Mouse (Mus musculus): Measurements from ENCODE around the gene Robo3. TPM values are rescaled to one million over a fixed set of nuclear protein-coding genes. Genes with fewer than 3 reads are reported as not detected.

Robo3 gene
- not detected for total RNA-seq (2021)
- long read RNA-seq, experiment 1 = 0 reads
- long read RNA-seq, experiment 2 = 0 reads

GRCm38 (mm10) chr9:37432720-37433421 is at the start of gene Robo3:
Robo3 (minus strand) TSS chr9:37433246.
- TF ChIP-seq CTCF (IDR thresholded peaks at IDR 0.05) = no peak
- Histone ChIP-seq H3K4me3 (peak within 1 kb of the TSS; percentile 56), H3K27ac (no peak within 1 kb of the TSS)
- intact Hi-C loops (cut with DNase I) = no loop called here
- DNase-seq = no peak

- DNase-seq = no peak
- intact Hi-C loops (cut with DNase I) = no loop called here
- TF ChIP-seq CTCF (IDR thresholded peaks at IDR 0.05) = no peak
- Histone ChIP-seq H3K4me3 (no peak overlapping the region), H3K27ac (no peak overlapping the region)
These were observed 41.9 kb upstream of the Robo3 start for GRCm38 (mm10) chr9:37474923-37475322.

GRCm38 (mm10) chr9:37473611-37474125 is 40.6 kb upstream of the Robo3 start:
- TF ChIP-seq CTCF (IDR thresholded peaks at IDR 0.05) = no peak
- DNase-seq = no peak
- Histone ChIP-seq H3K4me3 (no peak overlapping the region), H3K27ac (no peak overlapping the region)
- intact Hi-C loops (cut with DNase I) = no loop called here

GRCm38 (mm10) chr9:37462764-37463163 is 29.7 kb upstream of the Robo3 start:
- intact Hi-C loops (cut with DNase I) = loop anchor here (1.0 kb wide), 1 partner anchor 154 kb away; no protein-coding TSS in a partner anchor
- DNase-seq = peak; percentile 29

DNA sequence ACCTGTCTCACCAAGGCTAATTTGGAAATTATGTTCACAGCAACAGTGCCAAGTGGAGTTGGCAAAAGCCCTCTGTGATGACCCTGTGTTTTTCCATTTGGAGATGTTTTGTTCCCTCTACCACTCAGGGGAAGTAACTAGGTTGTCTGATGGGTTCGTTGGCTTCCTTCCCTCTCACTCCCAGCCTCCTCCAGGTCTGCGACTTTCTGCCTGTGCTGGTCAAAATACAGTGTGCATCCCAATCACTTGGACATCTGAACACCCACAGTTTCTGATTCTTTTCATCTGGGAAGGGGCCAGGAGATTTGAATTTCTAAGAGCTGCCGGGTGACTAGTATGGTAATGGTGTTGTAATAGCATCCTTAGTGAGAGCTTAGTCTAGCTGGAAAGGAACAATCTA is 28.5 kb upstream of the Robo3 start:
- no peak for DNase-seq
- no peak overlapping the region for H3K4me3 ChIP-seq
- intact Hi-C loops (cut with DNase I) = loop anchor here (2.0 kb wide), 1 partner anchor 83 kb away; no protein-coding TSS in a partner anchor
- no peak overlapping the region for H3K27ac ChIP-seq
- no peak for TF ChIP-seq CTCF (IDR thresholded peaks at IDR 0.05)

More at GRCm38 (mm10) chr9:37462764-37463163, 29.7 kb upstream of the Robo3 start:
- TF ChIP-seq CTCF (IDR thresholded peaks at IDR 0.05) = peak; percentile 79
- Histone ChIP-seq H3K27ac (no peak overlapping the region), H3K4me3 (no peak overlapping the region)

DNA sequence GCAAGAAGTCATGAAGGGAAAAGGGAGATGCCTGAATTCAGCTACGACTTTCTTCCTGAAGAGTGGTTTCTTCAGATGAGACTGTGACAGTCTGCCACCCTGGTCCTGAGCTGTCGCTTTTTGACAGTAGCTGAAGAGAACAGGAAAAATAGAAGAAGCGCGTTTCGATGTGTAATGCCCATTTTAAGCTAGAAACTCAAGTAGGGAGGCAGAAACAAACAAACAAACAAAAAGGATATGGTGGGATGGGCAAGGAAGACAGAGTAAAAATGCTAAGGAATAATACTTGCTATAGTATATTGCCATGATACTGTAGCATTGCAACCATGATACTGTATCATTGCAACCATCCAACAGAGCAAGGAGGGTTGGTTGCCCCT is 27.9 kb upstream of the Robo3 start:
- H3K27ac ChIP-seq = no peak overlapping the region
- no peak for DNase-seq
- no peak for TF ChIP-seq CTCF (IDR thresholded peaks at IDR 0.05)
- intact Hi-C loops (cut with DNase I) = loop anchor here (2.0 kb wide), 1 partner anchor 84 kb away; no protein-coding TSS in a partner anchor
- H3K4me3 ChIP-seq = peak overlapping the region; percentile 71

DNA sequence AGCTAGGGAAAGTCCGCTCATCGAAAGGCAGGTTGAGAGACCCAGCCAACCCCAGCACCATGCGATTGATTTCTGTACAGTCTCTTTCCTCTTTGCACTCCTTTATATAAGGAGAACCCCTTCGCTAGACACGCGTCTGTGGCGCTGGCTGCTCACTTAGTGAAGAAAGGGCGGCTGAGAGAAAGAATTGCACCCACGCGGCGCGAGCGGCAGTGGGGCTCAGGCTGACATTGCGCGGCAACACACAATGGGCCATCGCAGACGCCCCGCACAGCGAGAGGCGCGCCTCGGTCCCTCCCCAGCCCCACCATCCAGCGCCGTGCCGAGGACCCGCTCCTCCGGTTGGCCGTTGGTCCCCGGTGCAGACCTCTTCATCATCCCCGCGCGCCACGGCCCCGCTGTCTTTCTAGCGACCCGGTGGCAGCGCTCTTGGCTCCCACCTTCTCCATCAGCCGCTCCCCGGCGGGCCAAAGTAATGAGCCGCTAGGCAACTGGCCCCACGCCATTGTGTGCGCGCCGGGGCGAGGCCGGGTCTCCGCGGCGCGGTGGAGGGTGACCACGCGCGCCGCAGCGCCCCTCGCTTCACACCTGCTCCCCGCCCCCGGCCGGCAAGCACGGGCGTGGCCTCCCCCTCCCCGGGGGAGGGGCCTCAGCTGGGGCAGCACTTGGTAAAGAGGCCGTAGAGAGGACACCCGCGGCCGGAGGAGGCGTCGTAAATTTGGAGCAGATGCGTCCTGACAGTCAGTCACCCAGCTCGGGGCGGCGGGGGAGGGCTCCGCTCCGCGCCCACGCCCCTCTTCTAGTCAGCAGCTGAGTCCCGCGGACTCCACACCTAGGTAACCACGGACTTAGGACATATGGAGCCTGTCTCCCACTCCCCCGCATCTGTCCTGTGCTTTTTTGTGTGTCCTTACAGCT is 27.3 kb upstream of the Robo3 start:
- peak overlapping the region; percentile 71 for H3K4me3 ChIP-seq
- intact Hi-C loops (cut with DNase I) = loop anchor here (2.0 kb wide), 1 partner anchor 84 kb away; no protein-coding TSS in a partner anchor
- no peak overlapping the region for H3K27ac ChIP-seq
- peak; percentile 31 for DNase-seq
- TF ChIP-seq CTCF (IDR thresholded peaks at IDR 0.05) = no peak

GRCm38 (mm10) chr9:37459665-37460042 is 26.6 kb upstream of the Robo3 start:
- Histone ChIP-seq H3K4me3 (peak overlapping the region; percentile 71), H3K27ac (no peak overlapping the region)
- no peak for TF ChIP-seq CTCF (IDR thresholded peaks at IDR 0.05)
- intact Hi-C loops (cut with DNase I) = loop anchor here (2.0 kb wide), 1 partner anchor 85 kb away; no protein-coding TSS in a partner anchor
- no peak for DNase-seq

DNA sequence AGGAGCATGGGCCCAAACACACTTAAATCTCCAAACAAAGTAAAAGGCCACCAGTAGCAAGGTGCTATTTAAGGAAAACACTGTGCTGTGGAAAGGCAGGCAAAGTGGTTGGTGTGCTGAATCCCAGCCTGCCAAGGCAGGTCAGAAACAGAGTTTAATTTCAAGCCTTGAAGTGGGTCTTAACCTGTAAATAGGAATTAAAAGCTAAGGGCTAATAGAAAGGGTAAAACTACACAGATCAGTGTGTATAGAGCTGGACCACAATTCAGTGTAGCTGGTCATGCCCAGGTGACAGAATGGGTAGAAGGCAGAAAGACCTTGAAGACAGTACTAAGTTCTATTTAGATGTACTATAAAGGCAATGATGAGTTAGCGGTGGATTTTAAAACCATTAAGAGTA is 24.1 kb upstream of the Robo3 start:
- intact Hi-C loops (cut with DNase I) = no loop called here
- no peak for TF ChIP-seq CTCF (IDR thresholded peaks at IDR 0.05)
- no peak for DNase-seq
- Histone ChIP-seq H3K4me3 (no peak overlapping the region), H3K27ac (no peak overlapping the region)

DNA sequence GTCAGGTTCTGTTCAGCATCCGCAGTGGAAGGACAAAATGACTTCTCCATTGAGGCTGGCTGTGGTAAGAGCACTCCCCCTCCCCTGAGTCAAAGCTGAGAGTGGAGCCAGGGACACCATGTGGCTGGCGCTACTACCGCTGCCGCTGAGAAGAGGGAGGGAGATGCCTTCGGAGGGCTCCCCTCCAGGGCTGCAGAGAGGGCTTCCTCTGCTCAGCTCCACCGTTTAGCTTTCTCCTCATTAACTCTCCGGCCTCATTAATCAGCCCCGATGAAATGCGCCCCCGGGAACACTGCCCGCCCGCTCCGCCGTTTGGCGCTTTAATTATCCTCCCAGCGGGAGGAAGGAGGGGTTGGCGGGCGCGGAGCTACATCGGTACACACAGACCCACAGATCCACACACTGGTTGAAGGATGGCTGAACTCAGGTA is 23.4 kb upstream of the Robo3 start:
- DNase-seq = no peak
- peak overlapping the region; percentile 43 for H3K4me3 ChIP-seq

GRCm38 (mm10) chr9:37455868-37456267 is 22.8 kb upstream of the Robo3 start:
- no peak overlapping the region for H3K27ac ChIP-seq

More for the DNA sequence above, 23.4 kb upstream of the Robo3 start:
- intact Hi-C loops (cut with DNase I) = no loop called here
- H3K27ac ChIP-seq = no peak overlapping the region
- TF ChIP-seq CTCF (IDR thresholded peaks at IDR 0.05) = no peak

GRCm38 (mm10) chr9:37454991-37455390 is 21.9 kb upstream of the Robo3 start:
- DNase-seq = no peak
- no peak overlapping the region for H3K4me3 ChIP-seq
- intact Hi-C loops (cut with DNase I) = no loop called here
- H3K27ac ChIP-seq = no peak overlapping the region
- no peak for TF ChIP-seq CTCF (IDR thresholded peaks at IDR 0.05)

More at GRCm38 (mm10) chr9:37455868-37456267, 22.8 kb upstream of the Robo3 start:
- no peak for DNase-seq
- no peak for TF ChIP-seq CTCF (IDR thresholded peaks at IDR 0.05)
- no peak overlapping the region for H3K4me3 ChIP-seq
- intact Hi-C loops (cut with DNase I) = no loop called here
